Mouse (Mus musculus) CD4-positive, CD25-positive, alpha-beta regulatory T cell, adult 2 months (primary cell): Measurements from ENCODE around the gene Dclk2.

Experiments used
- DNase-seq: peaks from one replicate; pipeline ENCODE4 v3.0.0-alpha.2; 2012; ENCODE audit warnings: low read depth, low spot score

Dclk2 gene

GRCm38 (mm10) chr3:86844804-86845481, 75.7 kb downstream of the Dclk2 start:
- DNase-seq = peak; percentile 73

- DNase-seq = peak; percentile 16
Measured at GRCm38 (mm10) chr3:86842461-86842860, 78.2 kb downstream of the Dclk2 start.

- DNase-seq = peak; percentile 43
Measured at GRCm38 (mm10) chr3:86839606-86840005, 81.0 kb downstream of the Dclk2 start.

GRCm38 (mm10) chr3:86837386-86837785, 83.3 kb downstream of the Dclk2 start:
- DNase-seq = peak; percentile 38

- peak; percentile 36 for DNase-seq
Measured at GRCm38 (mm10) chr3:86835180-86835579, 85.5 kb downstream of the Dclk2 start.

GRCm38 (mm10) chr3:86834341-86834740, 86.3 kb downstream of the Dclk2 start:
- DNase-seq = peak; percentile 33

- no peak for DNase-seq
Measured at GRCm38 (mm10) chr3:86832591-86833267, 87.9 kb downstream of the Dclk2 start.

- no peak for DNase-seq
Measured at GRCm38 (mm10) chr3:86832115-86832514, 88.5 kb downstream of the Dclk2 start.

GRCm38 (mm10) chr3:86827506-86827905, 93.1 kb downstream of the Dclk2 start:
- DNase-seq = peak; percentile 19

GRCm38 (mm10) chr3:86821383-86821782, 99.3 kb downstream of the Dclk2 start:
- no peak for DNase-seq

GRCm38 (mm10) chr3:86820344-86820743, 100.3 kb downstream of the Dclk2 start:
- no peak for DNase-seq

- no peak for DNase-seq
Measured at GRCm38 (mm10) chr3:86819372-86819771, 101.3 kb downstream of the Dclk2 start.

- DNase-seq = no peak
Measured at GRCm38 (mm10) chr3:86818001-86818585, 102.6 kb downstream of the Dclk2 start.

GRCm38 (mm10) chr3:86812689-86813088, 108.0 kb downstream of the Dclk2 start:
- peak; percentile 88 for DNase-seq

- no peak for DNase-seq
Measured at GRCm38 (mm10) chr3:86810908-86811307, 109.7 kb downstream of the Dclk2 start.

- DNase-seq = no peak
Measured at GRCm38 (mm10) chr3:86809646-86810045, 111.0 kb downstream of the Dclk2 start.

GRCm38 (mm10) chr3:86809199-86809598, 111.5 kb downstream of the Dclk2 start:
- no peak for DNase-seq

- DNase-seq = peak; percentile 53
Measured at GRCm38 (mm10) chr3:86807750-86808467, 112.7 kb downstream of the Dclk2 start.

GRCm38 (mm10) chr3:86806834-86807233, 113.8 kb downstream of the Dclk2 start:
- no peak for DNase-seq

- no peak for DNase-seq
Measured at GRCm38 (mm10) chr3:86804265-86804664, 116.4 kb downstream of the Dclk2 start.

- no peak for DNase-seq
Measured at GRCm38 (mm10) chr3:86802825-86803224, 117.8 kb downstream of the Dclk2 start.

- no peak for DNase-seq
Measured at GRCm38 (mm10) chr3:86800841-86801240, 119.8 kb downstream of the Dclk2 start.
